Mouse (Mus musculus) lung, postnatal 0 days (tissue): ENCODE measurements around the gene Csnk1d.

Source experiments
- CTCF ChIP-seq: IDR thresholded peaks from 2 replicates; pipeline ENCODE4 v1.5.1; 2016; ENCODE audit warnings: antibody characterized with exemption, mild to moderate bottlenecking
- EP300 ChIP-seq: IDR thresholded peaks from 2 replicates; pipeline ENCODE4 v1.6.1; 2016; ENCODE audit warnings: antibody characterized with exemption, mild to moderate bottlenecking, control low read depth

DNA sequence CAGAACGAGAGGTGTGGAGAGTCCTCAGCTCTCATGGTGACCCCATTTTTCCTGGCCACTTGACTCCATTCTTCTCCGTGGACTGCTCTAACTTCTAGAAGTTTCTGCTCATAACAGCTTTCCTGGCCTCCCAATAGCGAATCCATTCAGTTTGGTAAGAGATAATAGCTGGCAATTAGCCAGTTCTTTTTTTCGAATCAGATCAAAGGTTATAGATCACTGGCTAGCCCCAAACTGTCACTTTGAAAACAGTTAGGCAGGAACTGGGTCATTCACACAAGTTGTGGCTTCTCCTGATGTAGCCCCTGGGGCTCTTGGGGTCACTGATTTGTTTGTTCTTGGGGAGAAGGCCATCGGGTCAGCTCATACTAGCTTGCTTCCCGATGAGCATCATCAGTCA lies 3.6 kb upstream of the Csnk1d start:
- no peak for TF ChIP-seq CTCF
- no peak for TF ChIP-seq EP300
